Mouse (Mus musculus): ENCODE measurements at regions not wholly inside any gene's neighbourhood (a gene's known extent, or its start where the extent isn't known, plus 50 kb on each side); places are given as distances from the start of the nearest gene placed in this dataset.

DNA sequence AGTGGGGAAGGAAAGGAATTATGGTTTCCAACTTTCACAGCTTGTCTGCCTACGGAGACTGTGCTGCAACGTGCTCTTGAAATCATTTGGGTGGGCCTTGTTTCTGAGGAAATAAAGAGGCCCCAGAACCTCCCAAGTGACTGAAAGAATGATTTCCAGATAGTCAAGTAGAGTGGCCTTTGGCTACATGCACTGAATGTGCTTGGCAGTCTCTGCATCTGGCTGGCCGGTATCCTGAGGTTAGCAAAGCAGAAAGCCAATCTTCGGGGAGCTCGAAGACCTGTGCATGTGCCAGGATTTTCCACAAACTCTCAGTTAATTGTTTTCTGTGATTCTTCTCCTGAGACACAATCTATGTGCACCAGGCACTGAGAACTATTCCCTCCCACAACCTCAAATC lies 117.3 kb downstream of the Mettl11b start:
- 65% methylated on average over 5 of the region's 5 CpGs for WGBS (ENCODE audit: insufficient replicate concordance)
- H3K9ac ChIP-seq (replicated peaks), result no peak overlapping the region
- DNase-seq (ENCODE audit: low read depth in 3 of 3, low spot score in 3 of 3) (no peak), ATAC-seq (ENCODE audit: insufficient read depth) (no peak)
- no peaks in the 10 kb centered on the region for H3K36me3 ChIP-seq (replicated peaks; ENCODE audit: control insufficient read depth, insufficient read depth, low read depth)
- H3K4me3 ChIP-seq (ENCODE audit: insufficient read depth in 1 of 2, low read depth in 2 of 2, low read length in 2 of 2), result no peak overlapping the region
- no peak overlapping the region for H3K4me2 ChIP-seq (ENCODE audit: low read depth)
- H3K9me3 ChIP-seq (ENCODE audit: control insufficient read depth, low read length), result no peaks in the 10 kb centered on the region
- TF ChIP-seq EP300 (IDR thresholded peaks at IDR 0.05; ENCODE audit: low read depth) (no peak), CTCF (IDR thresholded peaks at IDR 0.05; ENCODE audit: low read depth) (no peak)
- no peaks in the 10 kb centered on the region for H3K27me3 ChIP-seq (ENCODE audit: control insufficient read depth, insufficient read depth, low read length)
- no peaks in the 10 kb centered on the region for H3K4me1 ChIP-seq (replicated peaks; ENCODE audit: control insufficient read depth in 2 of 2, insufficient read depth in 2 of 2, low read length in 1 of 2)
- no peak overlapping the region for H3K27ac ChIP-seq

DNA sequence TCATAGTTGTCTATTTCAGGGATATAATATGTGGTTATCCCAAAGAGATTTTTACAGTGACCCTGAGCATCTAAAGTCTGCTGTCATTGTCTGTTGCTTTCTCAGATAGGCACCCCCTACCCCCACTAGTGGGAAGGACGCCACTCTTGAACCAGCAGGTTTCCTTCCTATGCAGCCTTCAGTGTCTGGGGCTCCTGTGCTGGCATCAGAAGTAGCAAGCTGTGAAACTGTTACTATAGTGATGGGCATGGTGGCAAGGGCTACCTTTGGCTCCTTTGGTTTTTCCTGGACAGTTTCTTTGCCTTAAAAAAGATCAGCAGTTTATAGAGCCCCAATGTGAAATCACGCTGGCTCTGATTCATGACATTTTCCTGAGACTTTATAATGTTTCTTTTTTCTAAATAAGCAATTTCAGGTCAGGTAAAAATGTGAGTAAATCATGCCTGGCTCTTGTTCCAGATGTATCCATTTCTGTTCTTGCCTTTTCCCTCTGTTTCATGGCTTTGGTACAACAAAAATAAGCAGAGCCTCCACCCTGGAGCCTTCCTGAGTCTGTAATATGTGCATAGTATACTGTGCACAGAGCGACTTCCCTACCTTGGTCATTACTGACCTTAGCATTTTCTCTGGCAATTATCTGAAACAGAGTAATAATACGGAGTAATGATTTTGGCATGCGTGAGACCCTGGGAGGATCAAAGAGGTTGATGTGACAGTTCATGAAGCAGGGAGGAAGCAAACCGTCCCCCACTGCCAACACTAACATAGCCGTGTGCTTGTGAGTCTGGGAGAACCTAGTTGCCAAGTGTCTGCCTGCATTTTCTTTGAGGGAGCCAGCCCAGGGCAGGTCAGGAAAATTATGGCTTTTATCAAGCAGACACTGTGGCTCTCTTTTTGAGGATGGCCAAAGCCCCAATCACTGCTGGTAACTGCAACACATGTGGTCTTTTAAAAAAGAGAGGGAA lies 124.8 kb downstream of the Mettl11b start:
- ATAC-seq (ENCODE audit: insufficient read depth) (no peak), DNase-seq (ENCODE audit: low read depth in 3 of 3, low spot score in 3 of 3) (no peak)
- Histone ChIP-seq H3K36me3 (replicated peaks; ENCODE audit: control insufficient read depth, insufficient read depth, low read depth) (no peaks in the 10 kb centered on the region), H3K4me3 (ENCODE audit: insufficient read depth in 1 of 2, low read depth in 2 of 2, low read length in 2 of 2) (no peak overlapping the region), H3K27me3 (ENCODE audit: control insufficient read depth, insufficient read depth, low read length) (no peaks in the 10 kb centered on the region), H3K4me1 (replicated peaks; ENCODE audit: control insufficient read depth in 2 of 2, insufficient read depth in 2 of 2, low read length in 1 of 2) (no peaks in the 10 kb centered on the region), H3K27ac (no peak overlapping the region), H3K4me2 (ENCODE audit: low read depth) (no peak overlapping the region), H3K9me3 (ENCODE audit: control insufficient read depth, low read length) (no peaks in the 10 kb centered on the region), H3K9ac (replicated peaks) (no peak overlapping the region)
- TF ChIP-seq CTCF (IDR thresholded peaks at IDR 0.05; ENCODE audit: low read depth) (no peak), EP300 (IDR thresholded peaks at IDR 0.05; ENCODE audit: low read depth) (no peak)
- 58% methylated on average over 7 of the region's 7 CpGs for WGBS (ENCODE audit: insufficient replicate concordance)

DNA sequence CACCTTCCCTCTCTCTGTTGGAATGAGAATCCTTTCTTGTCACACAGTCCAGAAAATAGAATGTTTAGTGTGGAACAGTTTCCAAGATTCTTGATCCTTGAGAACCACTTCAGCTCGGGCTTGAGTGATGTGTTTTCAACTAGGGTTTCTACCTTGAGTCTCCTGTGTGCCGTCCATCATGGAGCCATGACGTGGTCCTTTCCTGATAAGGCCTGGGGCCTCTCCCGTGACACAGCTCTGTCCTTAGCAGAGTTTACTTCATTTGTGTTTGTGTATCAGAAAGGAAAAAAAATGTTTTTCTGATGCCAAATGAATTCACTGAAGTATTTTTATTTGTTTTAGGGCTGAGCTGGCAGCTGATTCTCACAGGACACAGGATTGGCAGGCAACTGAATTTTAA lies 148.6 kb downstream of the Mettl11b start:
- Histone ChIP-seq H3K4me2 (ENCODE audit: low read depth) (no peak overlapping the region), H3K4me3 (ENCODE audit: insufficient read depth in 1 of 2, low read depth in 2 of 2, low read length in 2 of 2) (no peak overlapping the region), H3K9ac (replicated peaks) (no peak overlapping the region), H3K9me3 (ENCODE audit: control insufficient read depth, low read length) (no peaks in the 10 kb centered on the region), H3K27me3 (ENCODE audit: control insufficient read depth, insufficient read depth, low read length) (no peaks in the 10 kb centered on the region), H3K36me3 (replicated peaks; ENCODE audit: control insufficient read depth, insufficient read depth, low read depth) (no peaks in the 10 kb centered on the region), H3K27ac (no peak overlapping the region), H3K4me1 (replicated peaks; ENCODE audit: control insufficient read depth in 2 of 2, insufficient read depth in 2 of 2, low read length in 1 of 2) (no peaks in the 10 kb centered on the region)
- ATAC-seq (ENCODE audit: insufficient read depth), result no peak
- TF ChIP-seq EP300 (IDR thresholded peaks at IDR 0.05; ENCODE audit: low read depth), result no peak
- no peak for TF ChIP-seq CTCF (IDR thresholded peaks at IDR 0.05; ENCODE audit: low read depth)
- DNase-seq (ENCODE audit: low read depth in 3 of 3, low spot score in 3 of 3), result no peak
- WGBS (ENCODE audit: insufficient replicate concordance), result 55% methylated on average over 4 of the region's 4 CpGs

DNA sequence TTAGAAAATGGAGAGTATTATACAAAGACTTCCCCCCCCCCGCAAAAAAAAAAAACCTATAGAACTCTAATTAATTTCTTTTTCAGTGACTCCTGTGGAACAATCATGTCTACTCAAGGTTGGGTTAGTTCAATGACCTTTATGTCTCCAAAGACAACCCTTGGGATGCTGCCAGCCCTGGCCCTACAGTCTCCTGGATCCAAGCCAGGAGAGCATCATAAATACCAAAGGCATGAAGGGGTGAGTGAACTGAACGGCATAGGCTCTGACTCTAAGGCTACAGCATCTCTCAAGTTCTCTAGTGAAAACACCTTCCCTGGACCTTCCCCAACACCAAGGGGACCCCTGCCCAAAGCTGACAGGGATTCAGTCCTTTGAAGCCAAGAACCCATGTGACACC lies 149.4 kb downstream of the Mettl11b start:
- Histone ChIP-seq H3K27me3 (ENCODE audit: control insufficient read depth, insufficient read depth, low read length) (no peaks in the 10 kb centered on the region), H3K4me3 (ENCODE audit: insufficient read depth in 1 of 2, low read depth in 2 of 2, low read length in 2 of 2) (no peak overlapping the region), H3K9me3 (ENCODE audit: control insufficient read depth, low read length) (no peaks in the 10 kb centered on the region), H3K36me3 (replicated peaks; ENCODE audit: control insufficient read depth, insufficient read depth, low read depth) (no peaks in the 10 kb centered on the region), H3K27ac (no peak overlapping the region), H3K9ac (replicated peaks) (no peak overlapping the region), H3K4me2 (ENCODE audit: low read depth) (no peak overlapping the region), H3K4me1 (replicated peaks; ENCODE audit: control insufficient read depth in 2 of 2, insufficient read depth in 2 of 2, low read length in 1 of 2) (no peaks in the 10 kb centered on the region)
- DNase-seq (ENCODE audit: low read depth in 3 of 3, low spot score in 3 of 3), result no peak
- WGBS (ENCODE audit: insufficient replicate concordance), result 67% methylated on average over 2 of the region's 2 CpGs
- no peak for TF ChIP-seq EP300 (IDR thresholded peaks at IDR 0.05; ENCODE audit: low read depth)
- no peak for TF ChIP-seq CTCF (IDR thresholded peaks at IDR 0.05; ENCODE audit: low read depth)
- ATAC-seq (ENCODE audit: insufficient read depth), result no peak

DNA sequence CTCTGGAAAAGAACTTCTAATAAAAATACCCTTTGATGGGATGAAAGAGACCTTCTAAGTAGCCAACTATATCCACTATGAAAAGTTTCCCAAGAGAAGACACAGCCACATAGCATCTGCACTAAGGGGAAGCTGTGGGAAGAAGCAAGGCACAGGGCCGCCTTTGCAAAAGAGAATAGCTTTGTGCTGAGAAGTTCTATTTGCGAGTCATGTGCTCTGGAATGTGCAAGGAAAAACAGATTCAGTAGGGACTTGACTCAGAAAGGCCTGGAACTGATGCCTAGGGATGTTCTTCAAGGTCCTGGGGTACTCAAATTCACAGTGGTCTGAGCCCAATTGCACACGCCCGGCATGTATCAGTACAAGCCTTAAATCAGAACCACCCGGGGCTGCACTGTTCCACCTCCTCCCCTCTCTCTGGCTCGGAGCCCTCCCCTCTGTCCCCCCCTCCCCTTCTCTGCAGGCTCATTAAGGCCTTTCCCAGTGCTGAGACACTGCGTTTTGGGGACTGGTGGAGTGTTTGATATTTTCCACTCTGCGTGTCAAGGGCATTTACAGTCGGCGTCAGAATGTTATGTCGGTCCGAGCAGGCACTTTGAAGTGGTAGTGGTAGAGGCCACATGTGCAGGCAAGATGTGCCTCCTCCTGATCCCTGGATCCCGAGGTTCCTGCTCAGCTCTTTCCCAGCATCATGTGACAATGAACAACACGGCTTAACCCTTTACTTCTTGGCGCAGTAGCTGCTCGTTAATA lies 150.4 kb downstream of the Mettl11b start:
- TF ChIP-seq CTCF (IDR thresholded peaks at IDR 0.05; ENCODE audit: low read depth) (no peak), EP300 (IDR thresholded peaks at IDR 0.05; ENCODE audit: low read depth) (no peak)
- no peaks in the 10 kb centered on the region for H3K9me3 ChIP-seq (ENCODE audit: control insufficient read depth, low read length)

More for the DNA sequence above, 150.4 kb downstream of the Mettl11b start:
- Histone ChIP-seq H3K9ac (replicated peaks) (no peak overlapping the region), H3K36me3 (replicated peaks; ENCODE audit: control insufficient read depth, insufficient read depth, low read depth) (no peaks in the 10 kb centered on the region), H3K4me3 (ENCODE audit: insufficient read depth in 1 of 2, low read depth in 2 of 2, low read length in 2 of 2) (no peak overlapping the region), H3K27me3 (ENCODE audit: control insufficient read depth, insufficient read depth, low read length) (no peaks in the 10 kb centered on the region), H3K27ac (no peak overlapping the region), H3K4me1 (replicated peaks; ENCODE audit: control insufficient read depth in 2 of 2, insufficient read depth in 2 of 2, low read length in 1 of 2) (no peaks in the 10 kb centered on the region), H3K4me2 (ENCODE audit: low read depth) (no peak overlapping the region)
- DNase-seq (ENCODE audit: low read depth in 3 of 3, low spot score in 3 of 3) (no peak), ATAC-seq (ENCODE audit: insufficient read depth) (no peak)
- whole genome bisulfite sequencing (ENCODE audit: insufficient replicate concordance), result 64% methylated on average over 16 of the region's 16 CpGs
